Comparison of ENCODE assay signal across 8 mouse cellular contexts in the genomic region with DNA sequence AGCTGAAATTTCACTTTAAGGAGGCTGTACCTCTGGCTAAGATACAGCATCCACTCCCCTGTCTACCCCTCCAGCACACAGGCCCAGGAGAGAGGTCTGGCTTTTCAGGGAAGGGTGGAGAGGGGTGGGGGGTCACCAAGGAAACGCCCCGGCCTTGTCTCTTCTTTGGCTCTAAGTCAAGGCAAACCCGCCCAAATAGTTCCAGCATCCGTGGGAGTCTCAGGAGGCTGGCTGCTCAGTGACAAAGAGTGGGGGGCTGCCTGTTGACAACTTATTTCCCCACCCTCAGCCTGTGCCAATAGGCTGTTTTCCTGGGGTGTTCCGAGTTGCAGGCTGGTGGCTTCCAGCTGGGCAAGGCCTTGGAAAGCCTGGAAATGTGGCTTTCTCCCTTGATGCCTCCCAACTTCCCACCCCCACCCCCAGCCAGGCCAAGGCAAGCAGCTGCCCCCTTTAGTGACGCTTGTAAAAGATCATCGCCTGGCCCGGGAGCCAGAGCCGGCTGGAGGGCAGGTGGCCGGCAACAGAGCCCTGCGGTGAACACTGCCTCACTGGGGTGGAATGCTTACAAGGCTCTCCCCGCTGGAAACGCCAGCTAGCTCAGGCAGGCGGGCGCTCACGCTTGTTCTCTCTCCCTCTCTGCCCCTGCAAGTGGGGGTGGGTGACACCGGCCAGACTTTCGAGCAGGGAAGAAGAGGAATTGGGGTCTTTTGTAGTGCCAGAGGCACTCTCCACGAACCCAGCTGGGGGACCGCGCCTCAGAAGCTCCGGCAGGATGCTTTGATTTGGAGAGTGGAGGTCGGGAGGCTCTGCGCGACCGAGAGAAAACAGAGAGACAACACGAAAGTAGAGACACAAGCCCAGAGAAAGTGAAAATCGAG. TPM values are rescaled to one million over a fixed set of nuclear protein-coding genes. Genes with fewer than 3 reads are reported as not detected.
DNase-seq lines count a peak whose midpoint lies in the region; ATAC-seq and TF ChIP-seq lines count a peak whose summit lies in the region.

No protein-coding gene starts in this region.

- H3K4me2 ChIP-seq in limb, embryonic 13.5 days (replicated peaks): peak overlapping the region; percentile 91
- H3K4me2 ChIP-seq in neural tube, embryonic 13.5 days: peak overlapping the region; percentile 92

- H3K27ac ChIP-seq in kidney, adult 2 months (ENCODE audit: insufficient read depth, low read depth, low read length): no peak overlapping the region
- peak overlapping the region; percentile 88 for H3K27ac ChIP-seq in heart, embryonic 10.5 days
- H3K27ac ChIP-seq in limb, embryonic 13.5 days: peak overlapping the region; percentile 91
- peak overlapping the region; percentile 85 for H3K27ac ChIP-seq in neural tube, embryonic 13.5 days (replicated peaks)

- H3K27me3 ChIP-seq in kidney, adult 2 months (replicated peaks; ENCODE audit: control insufficient read depth, insufficient read depth, low read length): no peaks in the 10 kb centered on the region
- peaks cover 85% of the 10 kb centered on the region for H3K27me3 ChIP-seq in heart, embryonic 10.5 days (ENCODE audit: insufficient read depth, poor library complexity, severe bottlenecking)
- H3K27me3 ChIP-seq in limb, embryonic 13.5 days: peaks cover 20% of the 10 kb centered on the region
- peaks cover 62% of the 10 kb centered on the region for H3K27me3 ChIP-seq in neural tube, embryonic 13.5 days

- peak overlapping the region; percentile 94 for H3K9ac ChIP-seq in limb, embryonic 13.5 days
- H3K9ac ChIP-seq in neural tube, embryonic 13.5 days: peak overlapping the region; percentile 81

- no peak for TF ChIP-seq POLR2A in kidney, adult 2 months (IDR thresholded peaks at IDR 0.05; ENCODE audit: low read depth, low read length)
- TF ChIP-seq POLR2A in brain, embryonic 14.5 days (IDR thresholded peaks at IDR 0.05; ENCODE audit: borderline replicate concordance, extremely low read depth, insufficient read depth, insufficient read length, poor library complexity, severe bottlenecking): no peak

- 20% methylated on average over 28 of the region's 28 CpGs for WGBS in kidney, adult 2 months
- WGBS in heart, embryonic 10.5 days: 5% methylated on average over 28 of the region's 28 CpGs
- whole genome bisulfite sequencing in limb, embryonic 13.5 days: 3% methylated on average over 28 of the region's 28 CpGs
- 2% methylated on average over 28 of the region's 28 CpGs for WGBS in neural tube, embryonic 13.5 days

- H3K4me1 ChIP-seq in kidney, adult 2 months (ENCODE audit: control insufficient read depth, insufficient read depth, low read length): 0 out of 2 replicates have a peak, but pooled peaks cover 3% of the 10 kb centered on the region
- peaks cover 37% of the 10 kb centered on the region for H3K4me1 ChIP-seq in heart, embryonic 10.5 days
- peaks cover 64% of the 10 kb centered on the region for H3K4me1 ChIP-seq in limb, embryonic 13.5 days
- peaks cover 45% of the 10 kb centered on the region for H3K4me1 ChIP-seq in neural tube, embryonic 13.5 days (replicated peaks)

- peak overlapping the region; percentile 59 for H3K4me3 ChIP-seq in kidney, adult 2 months (ENCODE audit: insufficient read depth, low read depth, low read length)
- peak overlapping the region; percentile 71 for H3K4me3 ChIP-seq in heart, embryonic 10.5 days
- H3K4me3 ChIP-seq in limb, embryonic 13.5 days: peak overlapping the region; percentile 78
- H3K4me3 ChIP-seq in neural tube, embryonic 13.5 days: peak overlapping the region; percentile 64

- H3K9me3 ChIP-seq in heart, embryonic 10.5 days: no peaks in the 10 kb centered on the region
- peaks cover 6% of the 10 kb centered on the region; the same call in 1 of the 2 replicates for H3K9me3 ChIP-seq in limb, embryonic 13.5 days
- H3K9me3 ChIP-seq in neural tube, embryonic 13.5 days: no peaks in the 10 kb centered on the region; the same call in 1 of the 2 replicates

- no peak for DNase-seq in kidney, adult 2 months
- no peak for DNase-seq in kidney, postnatal 25 days
- DNase-seq in brain, embryonic 14.5 days (ENCODE audit: low read depth): peak; percentile 66
- no peak for DNase-seq in heart, embryonic 10.5 days (ENCODE audit: low spot score)
- DNase-seq in right cerebral cortex, postnatal 36 days (ENCODE audit: low spot score in 2 of 2): no peak
- DNase-seq in thymus, adult 18-20 months: no peak

- H3K36me3 ChIP-seq in kidney, adult 2 months (ENCODE audit: control insufficient read depth, insufficient read depth, low read length): no peaks in the 10 kb centered on the region
- no peaks in the 10 kb centered on the region for H3K36me3 ChIP-seq in heart, embryonic 10.5 days
- peaks cover 8% of the 10 kb centered on the region for H3K36me3 ChIP-seq in limb, embryonic 13.5 days
- H3K36me3 ChIP-seq in neural tube, embryonic 13.5 days: no peaks in the 10 kb centered on the region

- peak; percentile 51 for ATAC-seq in limb, embryonic 13.5 days (ENCODE audit: low FRiP score, low read depth)
- peak; percentile 78 for ATAC-seq in neural tube, embryonic 13.5 days (ENCODE audit: low read depth)

- no peak for TF ChIP-seq CTCF in kidney, adult 2 months (conservative IDR thresholded peaks at IDR 0.05; ENCODE audit: insufficient read depth, insufficient read length, low read depth, low read length)
- TF ChIP-seq CTCF in brain, embryonic 14.5 days (IDR thresholded peaks at IDR 0.05; ENCODE audit: borderline replicate concordance, extremely low read depth, insufficient read depth, insufficient read length): no peak

RNA-seq across cellular contexts. Expression of a gene that starts 1.1 kb away (rescaled TPM):
- 35.7 and 42.9 TPM in 2 replicates for polyA plus RNA-seq in kidney, adult 2 months (2012; rRNA removed)
- 33.8 and 35.8 TPM in 2 replicates for polyA plus RNA-seq in brain, embryonic 14.5 days (2012; rRNA removed)
- 6.4 and 7.3 TPM in 2 replicates for polyA plus RNA-seq in heart, embryonic 10.5 days (2016; fragmentation: Nextera tagmentation; extraction: Ambion mirVana)
- polyA plus RNA-seq in limb, embryonic 13.5 days (2015; fragmentation: Nextera tagmentation; extraction: Ambion mirVana): 140 and 143 TPM in 2 replicates
- 49.1 and 59.7 TPM in 2 replicates for polyA plus RNA-seq in neural tube, embryonic 13.5 days (2015; fragmentation: Nextera tagmentation; extraction: Ambion mirVana)

RNA-seq across cellular contexts. Expression of a gene that starts 16.3 kb away (rescaled TPM):
- polyA plus RNA-seq in kidney, adult 2 months (2012; rRNA removed): not detected in 2 replicates
- 1.8 and 2.0 TPM in 2 replicates for polyA plus RNA-seq in brain, embryonic 14.5 days (2012; rRNA removed)
- not detected in 2 replicates for polyA plus RNA-seq in heart, embryonic 10.5 days (2016; fragmentation: Nextera tagmentation; extraction: Ambion mirVana)
- 0.27 and 0.34 TPM in 2 replicates for polyA plus RNA-seq in limb, embryonic 13.5 days (2015; fragmentation: Nextera tagmentation; extraction: Ambion mirVana)
- polyA plus RNA-seq in neural tube, embryonic 13.5 days (2015; fragmentation: Nextera tagmentation; extraction: Ambion mirVana): 0.45 and 0.60 TPM in 2 replicates

RNA-seq across cellular contexts. Expression of a gene that starts 39.2 kb away (rescaled TPM):
- polyA plus RNA-seq in kidney, adult 2 months (2012; rRNA removed): 100 and 157 TPM in 2 replicates
- 115 and 144 TPM in 2 replicates for polyA plus RNA-seq in brain, embryonic 14.5 days (2012; rRNA removed)
- 532 and 637 TPM in 2 replicates for polyA plus RNA-seq in heart, embryonic 10.5 days (2016; fragmentation: Nextera tagmentation; extraction: Ambion mirVana)
- 441 and 454 TPM in 2 replicates for polyA plus RNA-seq in limb, embryonic 13.5 days (2015; fragmentation: Nextera tagmentation; extraction: Ambion mirVana)
- polyA plus RNA-seq in neural tube, embryonic 13.5 days (2015; fragmentation: Nextera tagmentation; extraction: Ambion mirVana): 431 and 499 TPM in 2 replicates
